Mouse (Mus musculus) ovary, adult 2 months (tissue): ENCODE results near the gene Naa35. TPM values are rescaled to one million over a fixed set of nuclear protein-coding genes. Genes with fewer than 3 reads are reported as not detected.

ENCODE experiments used
- polyA plus RNA-seq: library from polyadenylated mRNA; depleted of rRNA; stranded (reverse); fragments of >200 nt; gene quantifications from 2 replicates; pipeline ENCODE4 v1.2.3, GENCODE M21; 2012; rRNA removed

Gene Naa35
- 41.9 and 50.2 TPM in 2 replicates for polyA plus RNA-seq

DNA sequence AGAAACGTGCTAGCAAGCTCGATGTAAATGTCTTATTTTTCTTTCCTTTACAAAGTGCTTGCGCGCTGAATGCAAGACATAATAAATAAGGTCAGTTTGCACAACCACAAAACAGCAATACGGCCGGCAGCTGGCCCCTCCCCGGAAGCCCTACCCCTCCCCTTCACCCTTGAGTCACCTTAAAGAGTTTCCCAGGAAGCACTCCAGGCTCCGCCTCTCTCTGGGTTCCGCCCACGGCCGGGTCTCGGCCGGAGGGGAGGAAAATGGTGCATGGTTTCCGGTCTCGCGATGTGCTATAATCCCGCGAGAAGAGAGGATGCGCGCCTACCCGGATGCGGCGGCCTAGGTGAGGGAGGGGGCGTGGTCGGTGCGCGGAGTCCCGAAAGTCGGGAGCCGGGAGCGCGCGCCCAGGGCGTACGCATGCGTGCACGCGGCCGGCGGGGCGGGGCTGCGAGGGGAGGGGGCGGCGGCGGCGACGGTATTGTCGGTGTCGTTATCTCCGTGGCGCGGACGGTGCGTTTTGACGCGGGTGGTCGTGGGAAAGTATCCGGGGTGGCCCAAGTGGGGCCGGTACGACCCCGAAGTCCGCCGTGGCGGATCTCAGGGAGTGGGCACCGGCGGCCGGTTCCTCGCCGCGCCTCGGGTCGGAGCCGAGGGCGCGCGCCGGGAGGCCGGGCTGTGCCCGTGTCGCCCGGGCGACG lies at the start of gene Naa35, which contains the start of gene Agtpbp1:
Gene Naa35 (plus strand): TSS at position 313 of the 701 bp plus-strand sequence.
Gene Agtpbp1 (minus strand): TSS at position 281 of the 701 bp plus-strand sequence.

GRCm38 (mm10) chr13:59675151-59676011 lies 90.3 kb downstream of the Naa35 start, which contains the start of gene Golm1:
Gene Golm1, minus strand, starts transcription at chr13:59675811.

Other genes starting within 250 kb of the Naa35 start
- gene Agtpbp1, start within 50 bp of the Naa35 start, polyA plus RNA-seq, result 5.7 and 7.1 TPM in 2 replicates
- 6.2 TPM in 2 replicates for gene Golm1, start 90.6 kb downstream of the Naa35 start, polyA plus RNA-seq
- not detected in 2 replicates for gene 4921517D22Rik, start 108.8 kb downstream of the Naa35 start, polyA plus RNA-seq
- not detected in 2 replicates for gene Spata31d1a, start 125.1 kb downstream of the Naa35 start, polyA plus RNA-seq
- not detected in 2 replicates for gene Spata31d1b, start 127.0 kb downstream of the Naa35 start, polyA plus RNA-seq
- not detected in 2 replicates for gene Spata31d1d, start 146.5 kb downstream of the Naa35 start, polyA plus RNA-seq
- gene 1700014D04Rik, start 161.5 kb downstream of the Naa35 start, polyA plus RNA-seq, result 0.03 and 0.07 TPM in 2 replicates
- gene Isca1, start 184.6 kb downstream of the Naa35 start, polyA plus RNA-seq, result 67.5 and 71.2 TPM in 2 replicates
- gene Gm49354, start 197.0 kb downstream of the Naa35 start, polyA plus RNA-seq, result not detected in 2 replicates
- 15.9 and 19.5 TPM in 2 replicates for gene Tut7, start 237.9 kb downstream of the Naa35 start, polyA plus RNA-seq